Mouse (Mus musculus): Measurements from ENCODE around the gene Cacna1i. TPM values are rescaled to one million over a fixed set of nuclear protein-coding genes. Genes with fewer than 3 reads are reported as not detected.

Cacna1i gene
- polyA plus RNA-seq, 1 experiment from 2014 or later, result 0.24 TPM

DNA sequence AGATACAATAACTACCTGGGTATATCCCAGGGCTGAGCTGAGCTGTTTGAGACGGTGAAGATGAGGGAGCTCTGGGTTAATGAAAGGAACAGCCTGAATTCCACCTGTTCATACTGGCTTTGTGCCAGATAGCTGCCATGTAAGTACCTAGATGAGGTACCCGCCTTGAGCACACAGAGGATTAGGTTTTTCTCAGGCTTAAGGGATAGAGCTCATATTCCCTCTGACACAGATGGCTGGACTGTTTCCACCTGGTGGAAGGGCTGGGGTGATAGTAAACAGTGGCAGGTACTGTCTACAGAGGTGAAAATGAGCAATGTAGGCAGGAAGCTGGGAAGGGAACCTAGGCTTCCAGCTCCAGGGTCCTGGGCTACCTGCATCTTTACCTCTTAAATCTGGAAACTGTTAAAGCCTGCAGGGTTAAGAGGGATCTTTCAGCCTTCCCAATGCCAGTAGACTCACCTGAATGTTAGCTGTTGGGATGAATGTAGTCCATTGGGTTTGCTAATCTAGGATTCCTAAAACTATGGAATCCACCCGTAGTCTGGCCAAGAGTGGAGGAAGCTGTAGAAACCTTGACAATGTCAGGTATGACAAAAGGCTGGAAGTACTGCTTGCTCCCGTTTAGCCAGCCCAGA is 29.3 kb upstream of the Cacna1i start:
- no peaks in the 10 kb centered on the region for H3K9me3 ChIP-seq
- 37% methylated on average over 4 of the region's 4 CpGs for WGBS
- H3K9ac ChIP-seq, result peak overlapping the region; percentile 100
- peak overlapping the region; percentile 100 for H3K4me3 ChIP-seq
- H3K27ac ChIP-seq (replicated peaks), result peak overlapping the region; percentile 99
- ATAC-seq (ENCODE audit: low read depth), result no peak
- H3K4me1 ChIP-seq (replicated peaks), result peaks cover 44% of the 10 kb centered on the region
- H3K4me2 ChIP-seq, result peak overlapping the region; percentile 100
- no peaks in the 10 kb centered on the region for H3K27me3 ChIP-seq
- H3K36me3 ChIP-seq, result peaks cover 48% of the 10 kb centered on the region

- 72% methylated on average over 11 of the region's 11 CpGs for WGBS
- H3K4me1 ChIP-seq (replicated peaks), result peaks cover 50% of the 10 kb centered on the region
- H3K27me3 ChIP-seq, result no peaks in the 10 kb centered on the region
- no peak for ATAC-seq (ENCODE audit: low read depth)
- peak overlapping the region; percentile 100 for H3K4me2 ChIP-seq
- peak overlapping the region; percentile 99 for H3K27ac ChIP-seq (replicated peaks)
- H3K9ac ChIP-seq, result peak overlapping the region; percentile 43; the same call in 1 of the 2 replicates
- H3K4me3 ChIP-seq, result 0 out of 2 replicates have a peak overlapping the region, but pooled peaks have one; percentile 100
- no peaks in the 10 kb centered on the region for H3K9me3 ChIP-seq
- H3K36me3 ChIP-seq, result peaks cover 48% of the 10 kb centered on the region
Observed at GRCm38 (mm10) chr15:80258240-80259170, 28.5 kb upstream of the Cacna1i start.

- Histone ChIP-seq H3K36me3 (peaks cover 48% of the 10 kb centered on the region), H3K9ac (no peak overlapping the region), H3K4me2 (no peak overlapping the region), H3K9me3 (no peaks in the 10 kb centered on the region), H3K27me3 (no peaks in the 10 kb centered on the region), H3K27ac (replicated peaks) (0 out of 2 replicates have a peak overlapping the region, but pooled peaks have one; percentile 15), H3K4me1 (replicated peaks) (peaks cover 46% of the 10 kb centered on the region), H3K4me3 (no peak overlapping the region)
- no peak for ATAC-seq (ENCODE audit: low read depth)
- 65% methylated on average over 8 of the region's 8 CpGs for WGBS
Observed at GRCm38 (mm10) chr15:80259406-80260045, 27.5 kb upstream of the Cacna1i start.

GRCm38 (mm10) chr15:80260677-80261076 is 26.4 kb upstream of the Cacna1i start:
- Histone ChIP-seq H3K4me1 (replicated peaks) (peaks cover 48% of the 10 kb centered on the region), H3K9ac (no peak overlapping the region), H3K9me3 (no peaks in the 10 kb centered on the region), H3K27ac (replicated peaks) (0 out of 2 replicates have a peak overlapping the region, but pooled peaks have one; percentile 2), H3K4me3 (no peak overlapping the region), H3K27me3 (no peaks in the 10 kb centered on the region), H3K36me3 (peaks cover 48% of the 10 kb centered on the region), H3K4me2 (no peak overlapping the region)
- 18% methylated on average over 3 of the region's 3 CpGs for WGBS
- no peak for ATAC-seq (ENCODE audit: low read depth)

- no peaks in the 10 kb centered on the region for H3K27me3 ChIP-seq
- H3K9ac ChIP-seq, result no peak overlapping the region
- no peaks in the 10 kb centered on the region for H3K9me3 ChIP-seq
- peaks cover 47% of the 10 kb centered on the region for H3K36me3 ChIP-seq
- ATAC-seq (ENCODE audit: low read depth), result no peak
- H3K27ac ChIP-seq (replicated peaks), result no peak overlapping the region
- H3K4me1 ChIP-seq (replicated peaks), result peaks cover 48% of the 10 kb centered on the region
- no peak overlapping the region for H3K4me2 ChIP-seq
- no peak overlapping the region for H3K4me3 ChIP-seq
- 83% methylated on average over 7 of the region's 7 CpGs for WGBS
Observed at GRCm38 (mm10) chr15:80261100-80261499, 25.9 kb upstream of the Cacna1i start.

GRCm38 (mm10) chr15:80263610-80264575 is 23.1 kb upstream of the Cacna1i start, which contains the start of gene Rps19bp1:
Rps19bp1 (minus strand) TSS chr15:80264315.
- ATAC-seq (ENCODE audit: low read depth), result peak; percentile 86
- whole genome bisulfite sequencing, result 2% methylated on average over 66 of the region's 66 CpGs
- peak within 1 kb of the TSS; percentile 86 for H3K9ac ChIP-seq

GRCm38 (mm10) chr15:80266281-80266680 is 20.8 kb upstream of the Cacna1i start:
- peak; percentile 32; the same call in 1 of the 2 replicates for ATAC-seq (ENCODE audit: low read depth)
- Histone ChIP-seq H3K4me2 (no peak overlapping the region), H3K36me3 (no peaks in the 10 kb centered on the region), H3K27ac (replicated peaks) (no peak overlapping the region), H3K9me3 (no peaks in the 10 kb centered on the region), H3K4me1 (replicated peaks) (peaks cover 23% of the 10 kb centered on the region), H3K27me3 (no peaks in the 10 kb centered on the region), H3K4me3 (no peak overlapping the region), H3K9ac (no peak overlapping the region)
- WGBS, result 0% methylated on average over 2 of the region's 2 CpGs

More at GRCm38 (mm10) chr15:80263610-80264575, 23.1 kb upstream of the Cacna1i start, which contains the start of gene Rps19bp1:
- peaks cover 23% of the 10 kb centered on the region for H3K4me1 ChIP-seq (replicated peaks)
- H3K27me3 ChIP-seq, result no peaks in the 10 kb centered on the region
- peak within 1 kb of the TSS; percentile 91 for H3K4me3 ChIP-seq
- peak within 1 kb of the TSS; percentile 86 for H3K4me2 ChIP-seq
- peak within 1 kb of the TSS; percentile 65 for H3K27ac ChIP-seq (replicated peaks)
- no peaks in the 10 kb centered on the region for H3K9me3 ChIP-seq
- H3K36me3 ChIP-seq, result peaks cover 19% of the 10 kb centered on the region

DNA sequence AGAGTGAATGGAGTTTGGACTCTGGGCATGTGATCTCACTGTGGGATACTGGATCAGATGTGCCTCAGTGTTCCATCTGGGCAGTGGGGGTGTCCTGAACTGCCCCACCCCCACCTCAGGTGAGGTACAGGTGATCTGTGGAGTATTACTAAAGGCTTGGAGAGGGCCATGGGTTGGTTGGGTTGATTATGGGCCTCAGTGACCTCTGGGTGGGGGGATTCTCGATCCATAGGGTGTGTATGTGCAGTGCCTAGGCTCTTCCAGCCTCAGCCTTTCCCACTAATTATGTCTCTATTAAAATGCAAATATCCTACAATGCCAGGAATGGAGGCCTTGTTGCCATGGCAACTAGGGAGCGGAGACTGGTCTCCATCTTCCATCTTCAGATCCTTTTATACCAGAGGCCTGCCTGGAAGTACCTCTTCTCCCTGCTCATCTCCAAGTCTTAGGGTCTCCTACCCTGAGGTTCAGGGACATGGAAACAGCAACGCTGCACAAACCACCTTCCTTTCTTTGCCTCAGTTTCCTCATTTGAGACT is 15.1 kb upstream of the Cacna1i start:
- Histone ChIP-seq H3K4me3 (no peak overlapping the region), H3K36me3 (no peaks in the 10 kb centered on the region), H3K27me3 (peaks cover 7% of the 10 kb centered on the region; the same call in 1 of the 2 replicates), H3K9ac (no peak overlapping the region), H3K4me1 (replicated peaks) (peaks cover 24% of the 10 kb centered on the region), H3K4me2 (no peak overlapping the region), H3K27ac (replicated peaks) (no peak overlapping the region), H3K9me3 (no peaks in the 10 kb centered on the region)
- 45% methylated on average over 3 of the region's 3 CpGs for WGBS
- no peak for ATAC-seq (ENCODE audit: low read depth)

- WGBS, result 47% methylated on average over 9 of the region's 9 CpGs
- no peak overlapping the region for H3K9ac ChIP-seq
- peaks cover 18% of the 10 kb centered on the region for H3K4me1 ChIP-seq (replicated peaks)
- no peaks in the 10 kb centered on the region for H3K9me3 ChIP-seq
- H3K27ac ChIP-seq (replicated peaks), result no peak overlapping the region
- no peak overlapping the region for H3K4me3 ChIP-seq
- H3K27me3 ChIP-seq, result peaks cover 24% of the 10 kb centered on the region
- no peak overlapping the region for H3K4me2 ChIP-seq
- no peak for ATAC-seq (ENCODE audit: low read depth)
- H3K36me3 ChIP-seq, result no peaks in the 10 kb centered on the region
Observed at GRCm38 (mm10) chr15:80277107-80277506, 9.9 kb upstream of the Cacna1i start.

DNA sequence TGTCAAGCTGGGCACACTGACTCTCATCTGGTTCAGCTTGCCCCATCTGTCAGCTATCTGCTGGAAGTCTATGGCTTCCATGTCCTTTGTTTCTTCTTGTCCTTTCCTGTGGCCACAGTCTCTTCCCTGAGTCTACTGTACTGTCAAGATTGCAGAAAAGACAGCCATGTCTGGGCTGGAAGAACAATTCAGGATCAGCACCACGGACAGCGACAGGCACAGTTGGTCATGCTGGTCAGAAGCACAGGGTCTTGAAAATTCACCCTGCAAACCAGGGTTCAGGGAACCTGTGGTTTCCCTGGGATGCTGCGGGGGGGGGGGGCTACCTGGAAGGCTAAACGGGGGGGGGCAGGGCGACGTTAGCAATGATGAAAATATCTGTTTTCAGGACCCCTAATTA is 9.4 kb upstream of the Cacna1i start:
- Histone ChIP-seq H3K4me2 (no peak overlapping the region), H3K27ac (replicated peaks) (no peak overlapping the region), H3K27me3 (peaks cover 27% of the 10 kb centered on the region), H3K9me3 (no peaks in the 10 kb centered on the region), H3K4me1 (replicated peaks) (peaks cover 13% of the 10 kb centered on the region), H3K4me3 (no peak overlapping the region), H3K9ac (no peak overlapping the region), H3K36me3 (no peaks in the 10 kb centered on the region)
- ATAC-seq (ENCODE audit: low read depth), result no peak
- WGBS, result 2% methylated on average over 6 of the region's 6 CpGs
